Mouse (Mus musculus) central nervous system, embryonic 14 days (tissue): Measurements from ENCODE around the gene Cd9. TPM values are rescaled to one million over a fixed set of nuclear protein-coding genes. Genes with fewer than 3 reads are reported as not detected.

Experiments
- polyA plus RNA-seq: library from polyadenylated mRNA; depleted of rRNA; stranded (reverse); fragments of >200 nt; gene quantifications from 2 replicates; pipeline ENCODE4 v1.2.3, GENCODE M21; 2012; rRNA removed

The Cd9 gene
- 43.8 and 59.6 TPM in 2 replicates for polyA plus RNA-seq

GRCm38 (mm10) chr6:125494092-125494871, at the start of gene Cd9:
TSS of gene Cd9 (minus strand) at chr6:125494791.

Other genes with a start within 250 kb of the Cd9 start
- 0.04 TPM in 1 of 2 replicates, not detected in the other for gene Tuba3a, start 208.7 kb downstream of the Cd9 start, polyA plus RNA-seq
- gene Ltbr, start 180.9 kb downstream of the Cd9 start, polyA plus RNA-seq: 11.7 and 18.6 TPM in 2 replicates
- 0.36 and 0.73 TPM in 2 replicates for gene Scnn1a, start 174.1 kb downstream of the Cd9 start, polyA plus RNA-seq
- gene Tnfrsf1a, start 145.4 kb downstream of the Cd9 start, polyA plus RNA-seq: 18.5 and 32.1 TPM in 2 replicates
- 0.06 and 0.21 TPM in 2 replicates for gene Plekhg6, start 114.0 kb downstream of the Cd9 start, polyA plus RNA-seq
- gene Vwf, start 52.0 kb upstream of the Cd9 start, polyA plus RNA-seq: 13.7 and 16.1 TPM in 2 replicates
- 0.15 and 0.28 TPM in 2 replicates for gene Ano2, start 195.6 kb upstream of the Cd9 start, polyA plus RNA-seq